Mouse (Mus musculus): ENCODE results near the gene Cd93. TPM values are rescaled to one million over a fixed set of nuclear protein-coding genes. Genes with fewer than 3 reads are reported as not detected.

Gene Cd93
- polyA plus RNA-seq, 3 experiments from 2014 or later: 0.08 to 0.13 TPM; not detected in 1

GRCm38 (mm10) chr2:148398901-148399685 lies 44.3 kb downstream of the Cd93 start:
- ATAC-seq: no peak

- ATAC-seq: no peak
These were observed 45.6 kb downstream of the Cd93 start for GRCm38 (mm10) chr2:148397784-148398100.

- no peak for ATAC-seq
These were observed 46.2 kb downstream of the Cd93 start for GRCm38 (mm10) chr2:148397015-148397783.

- ATAC-seq: no peak
These were observed 47.2 kb downstream of the Cd93 start for GRCm38 (mm10) chr2:148396209-148396608.

GRCm38 (mm10) chr2:148395131-148396051 lies 48.0 kb downstream of the Cd93 start, which contains the start of gene Sstr4:
Sstr4 (plus strand) TSS chr2:148395344.
- ATAC-seq: no peak

GRCm38 (mm10) chr2:148393846-148394245 lies 49.5 kb downstream of the Cd93 start:
- ATAC-seq: no peak

- ATAC-seq: no peak
These were observed 50.2 kb downstream of the Cd93 start for GRCm38 (mm10) chr2:148393149-148393548.

GRCm38 (mm10) chr2:148387652-148388581 lies 55.4 kb downstream of the Cd93 start:
- ATAC-seq: no peak

GRCm38 (mm10) chr2:148386927-148387326 lies 56.4 kb downstream of the Cd93 start:
- ATAC-seq: no peak

Other genes starting within 250 kb of the Cd93 start
- gene Sstr4, start 48.2 kb downstream of the Cd93 start, polyA plus RNA-seq (2017; shearing (Covaris generic)): not detected
- under 1 TPM in 1 of 3 experiments, not detected in 2; 0.24 TPM for gene Thbd, start 35.4 kb downstream of the Cd93 start, polyA plus RNA-seq (2017; shearing (Covaris generic))
- gene Nxt1, start 229.0 kb upstream of the Cd93 start, polyA plus RNA-seq (2017; shearing (Covaris generic)): 10 to 100 TPM; 49.6 to 70.0 (median 60.2) TPM
- 10 to 100 TPM in 2 of 3 experiments, 1 to 10 TPM in 1; 8.9 to 21.7 (median 14.9) TPM for gene Gzf1, start 237.5 kb upstream of the Cd93 start, polyA plus RNA-seq (2017; shearing (Covaris generic))